Mouse (Mus musculus): ENCODE measurements at regions not wholly inside any gene's neighbourhood (a gene's known extent, or its start where the extent isn't known, plus 50 kb on each side); places are given as distances from the start of the nearest gene placed in this dataset.
"Not testable (repeated sequence)": the region's sequence is repeated elsewhere in the genome, so short reads cannot be mapped to it uniquely, and the experiment has no call there.

- DNase-seq, result no peak
Measured at GRCm38 (mm10) chr12:61989471-61989870, 466.5 kb downstream of the Lrfn5 start.

- not testable (repeated sequence) for DNase-seq
Measured at GRCm38 (mm10) chr12:61993858-61994257, 470.9 kb downstream of the Lrfn5 start.

GRCm38 (mm10) chr12:61994294-61994693, 471.3 kb downstream of the Lrfn5 start:
- DNase-seq, result peak; percentile 2 to 18

- no peak for DNase-seq
Measured at GRCm38 (mm10) chr12:62013351-62013750, 490.4 kb downstream of the Lrfn5 start.

- DNase-seq, result not testable (repeated sequence)
Measured at GRCm38 (mm10) chr12:62017676-62018075, 494.7 kb downstream of the Lrfn5 start.

All from heart, adult 18-20 months (tissue).